Mouse (Mus musculus) liver, embryonic 12.5 days (tissue): ENCODE data around the gene Olfr1028. TPM values are rescaled to one million over a fixed set of nuclear protein-coding genes. Genes with fewer than 3 reads are reported as not detected.

Source experiments
- ATAC-seq: fragments of 200-750 bp; cut with Nextera tagmentation; 2 replicates; pipeline ENCODE4 v1.8.0; 2017; ENCODE audit warnings: moderate number of reproducible peaks, mild to moderate bottlenecking, moderate library complexity
- H3K27ac ChIP-seq: fragments of 300-500 bp; sonication (generic); 2 replicates; pipeline ENCODE4 v1.5.1; 2016; ENCODE audit warnings: mild to moderate bottlenecking
- H3K27me3 ChIP-seq: fragments of 300-500 bp; sonication (generic); replicated peaks from 2 replicates; pipeline ENCODE4 v1.6.1; 2016; ENCODE audit warnings: mild to moderate bottlenecking, moderate library complexity
- H3K36me3 ChIP-seq: fragments of 300-500 bp; sonication (generic); 2 replicates; pipeline ENCODE4 v1.6.1; 2016; ENCODE audit warnings: mild to moderate bottlenecking, moderate library complexity
- H3K4me1 ChIP-seq: fragments of 300-500 bp; sonication (generic); 2 replicates; pipeline ENCODE4 v1.6.1; 2016
- H3K4me2 ChIP-seq: fragments of 300-500 bp; sonication (generic); 2 replicates; pipeline ENCODE4 v1.6.1; 2016; ENCODE audit warnings: mild to moderate bottlenecking, moderate library complexity
- H3K4me3 ChIP-seq: fragments of 300-500 bp; sonication (generic); 2 replicates; pipeline ENCODE4 v1.5.1; 2016; ENCODE audit warnings: mild to moderate bottlenecking, moderate library complexity
- H3K9ac ChIP-seq: fragments of 300-500 bp; sonication (generic); 2 replicates; pipeline ENCODE4 v1.6.1; 2016; ENCODE audit warnings: mild to moderate bottlenecking, moderate library complexity
- H3K9me3 ChIP-seq: fragments of 300-500 bp; sonication (generic); replicated peaks from 2 replicates; pipeline ENCODE4 v1.6.1; 2016; ENCODE audit warnings: mild to moderate bottlenecking, moderate library complexity
- WGBS: fragments of 180-500 bp; shearing (Covaris S2); methylation state at CpG from one replicate; pipeline ENCODE4 v1.1.7; 2016; ENCODE audit not compliant: insufficient replicate concordance; 5-methylcytosine and 5-hydroxymethylcytosine counted together
- polyA plus RNA-seq: library from polyadenylated mRNA; unstranded; fragments of >200 nt; fragmentation: Nextera tagmentation; extraction: Ambion mirVana; gene quantifications from 2 replicates; pipeline ENCODE4 v1.2.1, GENCODE M21; 2016

Olfr1028 gene
- not detected in 2 replicates for polyA plus RNA-seq

DNA sequence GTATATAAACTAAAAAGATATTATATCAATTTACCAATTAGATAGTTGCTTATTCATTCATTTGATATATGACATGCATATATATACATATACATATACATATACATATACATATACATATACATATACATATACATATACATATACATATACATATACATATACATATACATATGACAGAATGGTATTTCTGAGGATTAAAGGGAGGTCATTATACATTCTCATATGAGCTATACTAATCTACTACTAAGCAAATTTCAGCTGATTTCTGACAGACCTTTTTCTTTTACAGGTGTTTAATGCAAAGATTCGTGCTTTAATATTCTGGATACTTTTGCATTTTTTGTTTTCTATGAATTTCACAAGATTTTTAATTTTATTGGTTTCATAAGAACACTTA, at the start of gene Olfr1028:
Olfr1028 (plus strand) TSS at position 301 of the 400 bp plus-strand sequence.
- no peak for ATAC-seq
- Histone ChIP-seq H3K36me3 (no peaks in the 10 kb centered on the region), H3K4me2 (no peak within 1 kb of the TSS), H3K4me3 (no peak within 1 kb of the TSS), H3K9ac (no peak within 1 kb of the TSS), H3K27me3 (no peaks in the 10 kb centered on the region), H3K9me3 (no peaks in the 10 kb centered on the region), H3K27ac (no peak within 1 kb of the TSS), H3K4me1 (no peaks in the 10 kb centered on the region)
- 38% methylated on average over 1 of the region's 1 CpGs for WGBS

DNA sequence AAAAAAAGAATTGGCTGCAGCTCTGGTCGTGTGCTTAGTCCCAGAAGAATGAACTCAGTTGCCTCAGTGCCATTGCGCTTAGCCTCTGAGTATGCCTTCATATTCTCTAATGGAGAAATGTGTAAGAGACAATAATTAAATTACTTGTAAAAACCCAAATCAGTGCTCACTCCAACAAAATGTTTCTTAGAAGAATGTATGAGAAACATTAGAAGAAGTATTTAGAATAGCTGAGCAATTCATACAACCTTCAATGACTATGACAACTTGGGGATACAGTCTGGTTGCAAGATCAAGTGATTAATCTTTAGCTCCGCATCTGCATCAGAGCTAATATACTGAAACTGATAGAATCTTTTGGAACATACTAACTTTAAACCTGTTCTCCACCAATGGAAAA, 45.3 kb upstream of the Olfr1028 start, which contains the start of gene Olfr1024:
Olfr1024 (minus strand) TSS at position 101 of the 400 bp plus-strand sequence.
- Histone ChIP-seq H3K9me3 (no peaks in the 10 kb centered on the region), H3K36me3 (no peaks in the 10 kb centered on the region), H3K4me1 (no peaks in the 10 kb centered on the region), H3K4me3 (no peak within 1 kb of the TSS), H3K9ac (no peak within 1 kb of the TSS), H3K4me2 (no peak within 1 kb of the TSS), H3K27ac (no peak within 1 kb of the TSS), H3K27me3 (no peaks in the 10 kb centered on the region)
- 69% methylated on average over 3 of the region's 3 CpGs for WGBS
- ATAC-seq: no peak

DNA sequence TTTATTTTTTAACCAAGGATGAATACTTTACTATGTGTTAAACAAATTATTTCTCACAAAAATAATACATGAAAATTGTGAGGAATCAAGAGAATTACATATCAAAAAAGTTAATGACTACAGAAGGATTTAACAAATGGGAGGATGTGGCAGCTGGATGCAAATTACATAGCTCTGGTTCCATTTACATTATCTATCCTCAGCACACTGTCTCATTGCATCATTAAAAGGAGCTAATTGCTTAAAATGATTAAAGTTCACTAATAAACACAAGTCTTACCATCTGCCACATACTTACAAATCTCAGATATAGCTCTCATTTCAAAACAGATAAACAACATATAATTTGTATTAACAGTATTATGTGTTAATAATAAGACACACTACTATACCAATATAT, 37.0 kb upstream of the Olfr1028 start:
- H3K36me3 ChIP-seq: no peaks in the 10 kb centered on the region
- H3K4me2 ChIP-seq: no peak overlapping the region
- no peak overlapping the region for H3K9ac ChIP-seq
- H3K4me3 ChIP-seq: no peak overlapping the region
- no peaks in the 10 kb centered on the region for H3K4me1 ChIP-seq
- H3K27me3 ChIP-seq: no peaks in the 10 kb centered on the region
- no peak overlapping the region for H3K27ac ChIP-seq
- ATAC-seq: no peak
- H3K9me3 ChIP-seq: no peaks in the 10 kb centered on the region

DNA sequence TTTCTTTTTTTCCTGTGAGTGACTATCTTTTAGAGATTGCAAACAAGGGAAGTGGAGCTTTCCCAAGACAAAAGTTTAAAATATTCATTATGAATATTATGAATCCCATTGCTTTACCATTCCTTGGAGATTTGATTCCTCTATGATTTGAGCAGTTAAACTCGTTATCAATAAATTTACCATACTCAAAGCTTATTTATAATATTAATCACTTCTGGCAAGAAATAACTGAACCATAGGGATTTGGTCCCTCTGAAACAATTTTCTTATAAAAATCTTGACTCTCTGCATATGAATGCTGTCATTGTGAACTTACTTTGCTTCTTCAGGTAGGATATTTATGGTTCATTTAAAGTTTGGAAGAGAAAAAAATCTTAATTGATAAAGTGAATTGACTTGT, 35.3 kb upstream of the Olfr1028 start, which contains the start of gene Olfr1025-ps1:
Olfr1025-ps1 (plus strand) TSS at position 301 of the 400 bp plus-strand sequence.
- no peak for ATAC-seq

DNA sequence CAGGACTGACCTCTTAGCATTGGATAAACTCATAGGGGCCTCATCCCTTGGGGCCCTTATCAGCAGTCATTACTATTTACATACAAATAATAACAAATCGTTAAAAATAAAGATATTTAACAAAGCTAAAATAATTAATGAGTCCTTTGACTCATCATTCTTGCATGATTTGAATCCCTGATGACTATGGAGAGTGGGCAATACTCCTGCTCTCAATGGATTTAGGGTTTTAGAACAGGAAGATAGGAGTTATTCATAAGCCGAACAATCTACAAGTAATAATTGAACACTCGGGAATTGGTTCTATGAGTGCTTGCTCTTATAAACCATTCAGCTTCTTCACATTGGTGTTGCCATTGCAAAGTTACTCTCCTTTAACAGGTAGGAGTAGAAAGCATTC, 29.0 kb upstream of the Olfr1028 start, which contains the start of gene Olfr1026:
Olfr1026 (plus strand) TSS at position 301 of the 400 bp plus-strand sequence.
- H3K9me3 ChIP-seq: no peaks in the 10 kb centered on the region
- H3K4me3 ChIP-seq: no peak within 1 kb of the TSS
- H3K4me1 ChIP-seq: no peaks in the 10 kb centered on the region
- no peak within 1 kb of the TSS for H3K4me2 ChIP-seq
- WGBS: 74% methylated on average over 3 of the region's 3 CpGs
- H3K9ac ChIP-seq: no peak within 1 kb of the TSS
- no peaks in the 10 kb centered on the region for H3K27me3 ChIP-seq
- H3K27ac ChIP-seq: no peak within 1 kb of the TSS
- H3K36me3 ChIP-seq: no peaks in the 10 kb centered on the region
- ATAC-seq: no peak

More for the DNA sequence above, 35.3 kb upstream of the Olfr1028 start, which contains the start of gene Olfr1025-ps1:
- Histone ChIP-seq H3K4me3 (no peak within 1 kb of the TSS), H3K4me2 (no peak within 1 kb of the TSS), H3K4me1 (no peaks in the 10 kb centered on the region), H3K36me3 (no peaks in the 10 kb centered on the region), H3K27me3 (no peaks in the 10 kb centered on the region), H3K9me3 (no peaks in the 10 kb centered on the region), H3K9ac (no peak within 1 kb of the TSS), H3K27ac (no peak within 1 kb of the TSS)
- 21% methylated on average over 1 of the region's 1 CpGs for WGBS

DNA sequence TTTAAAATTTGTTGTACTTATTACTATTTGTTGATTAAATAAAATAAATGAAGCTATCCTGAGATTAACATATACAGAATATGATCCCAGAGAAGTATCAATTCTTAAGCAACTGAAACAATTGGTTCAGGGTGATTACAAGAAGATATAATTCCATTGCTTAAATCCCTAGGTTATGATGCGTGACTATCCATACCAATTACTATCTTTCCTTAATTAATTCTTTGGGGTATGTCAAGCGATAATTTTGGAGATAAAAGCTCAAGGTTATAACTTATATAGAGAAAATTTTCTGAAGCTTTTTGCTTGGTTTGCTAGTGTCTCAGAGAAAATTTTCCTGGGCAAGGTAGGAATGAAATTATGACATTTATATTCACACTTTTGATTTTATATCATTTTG, 23.4 kb downstream of the Olfr1028 start, which contains the start of gene Olfr1029:
Olfr1029 (plus strand) TSS at position 301 of the 400 bp plus-strand sequence.
- WGBS: 68% methylated on average over 2 of the region's 2 CpGs
- ATAC-seq: no peak
- no peaks in the 10 kb centered on the region for H3K36me3 ChIP-seq
- no peaks in the 10 kb centered on the region for H3K4me1 ChIP-seq
- H3K4me2 ChIP-seq: no peak within 1 kb of the TSS
- no peak within 1 kb of the TSS for H3K27ac ChIP-seq
- no peak within 1 kb of the TSS for H3K9ac ChIP-seq
- H3K4me3 ChIP-seq: no peak within 1 kb of the TSS
- H3K27me3 ChIP-seq: no peaks in the 10 kb centered on the region
- no peaks in the 10 kb centered on the region for H3K9me3 ChIP-seq

DNA sequence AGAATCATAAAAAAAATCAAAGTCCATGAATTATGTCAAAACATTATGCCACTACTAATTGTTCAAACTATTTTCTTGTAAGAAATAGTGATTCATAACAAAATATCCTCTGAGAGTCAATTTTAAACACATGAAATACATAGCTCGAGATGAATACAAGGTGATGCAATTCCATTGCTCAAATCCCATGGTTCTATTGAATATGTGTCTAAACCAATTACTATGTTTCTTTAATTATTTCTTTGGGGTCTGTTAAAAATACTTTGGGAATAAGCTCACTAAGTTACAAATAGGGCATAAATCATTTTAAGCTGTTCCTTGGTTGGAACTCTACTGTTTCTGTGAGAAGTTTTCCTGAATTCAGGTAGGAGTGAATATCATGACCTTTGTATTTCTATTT, 28.7 kb downstream of the Olfr1028 start, which contains the start of gene Olfr1030:
Olfr1030 (plus strand) TSS at position 301 of the 400 bp plus-strand sequence.
- Histone ChIP-seq H3K27me3 (no peaks in the 10 kb centered on the region), H3K27ac (no peak within 1 kb of the TSS), H3K4me3 (no peak within 1 kb of the TSS), H3K9me3 (no peaks in the 10 kb centered on the region), H3K9ac (no peak within 1 kb of the TSS), H3K36me3 (no peaks in the 10 kb centered on the region), H3K4me2 (no peak within 1 kb of the TSS), H3K4me1 (no peaks in the 10 kb centered on the region)
- 47% methylated on average over 1 of the region's 1 CpGs for WGBS
- ATAC-seq: no peak

DNA sequence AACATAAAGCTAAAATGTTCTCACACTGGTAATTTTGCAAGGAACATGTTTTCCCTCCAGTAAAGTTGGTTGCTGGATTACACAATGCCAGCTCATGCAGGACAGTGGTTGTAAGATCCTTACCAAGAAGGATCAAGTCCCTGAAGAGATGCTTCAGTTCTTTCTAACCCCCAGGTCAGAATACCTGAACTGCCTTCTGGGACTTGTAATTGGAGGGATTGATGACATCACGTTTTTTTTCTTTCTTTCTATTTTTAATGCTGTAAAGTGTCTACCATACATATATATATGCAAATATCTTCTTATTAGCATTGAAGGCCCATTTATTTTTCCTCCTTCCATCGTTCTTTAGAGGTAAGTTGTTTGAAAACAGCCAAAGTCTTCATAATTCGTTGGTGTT, 39.8 kb downstream of the Olfr1028 start, which contains the start of gene Olfr1031:
Olfr1031 (plus strand) TSS at position 301 of the 400 bp plus-strand sequence.
- Histone ChIP-seq H3K36me3 (no peaks in the 10 kb centered on the region), H3K27me3 (no peaks in the 10 kb centered on the region), H3K9me3 (no peaks in the 10 kb centered on the region), H3K9ac (no peak within 1 kb of the TSS), H3K27ac (no peak within 1 kb of the TSS), H3K4me3 (no peak within 1 kb of the TSS), H3K4me2 (no peak within 1 kb of the TSS), H3K4me1 (no peaks in the 10 kb centered on the region)
- ATAC-seq: no peak
- 30% methylated on average over 3 of the region's 3 CpGs for WGBS

Other genes with a start within 250 kb of the Olfr1028 start
- not detected in 2 replicates for gene Olfr1009, start 235.0 kb upstream of the Olfr1028 start, polyA plus RNA-seq
- gene Olfr1012, start 187.7 kb upstream of the Olfr1028 start, polyA plus RNA-seq: not detected in 2 replicates
- not detected in 2 replicates for gene Olfr1013, start 183.3 kb upstream of the Olfr1028 start, polyA plus RNA-seq
- not detected in 2 replicates for gene Olfr1014, start 177.7 kb upstream of the Olfr1028 start, polyA plus RNA-seq
- gene Olfr1015, start 168.4 kb upstream of the Olfr1028 start, polyA plus RNA-seq: not detected in 2 replicates
- gene Olfr1016, start 147.9 kb upstream of the Olfr1028 start, polyA plus RNA-seq: not detected in 2 replicates
- not detected in 2 replicates for gene Olfr1018, start 132.0 kb upstream of the Olfr1028 start, polyA plus RNA-seq
- not detected in 2 replicates for gene Olfr1019, start 105.0 kb upstream of the Olfr1028 start, polyA plus RNA-seq
- not detected in 2 replicates for gene Olfr1020, start 103.4 kb upstream of the Olfr1028 start, polyA plus RNA-seq
- not detected in 2 replicates for gene Olfr1022, start 81.8 kb upstream of the Olfr1028 start, polyA plus RNA-seq
- gene Olfr1023, start 64.8 kb upstream of the Olfr1028 start, polyA plus RNA-seq: not detected in 2 replicates
- gene Olfr1024, start 45.4 kb upstream of the Olfr1028 start, polyA plus RNA-seq: not detected in 2 replicates
- gene Olfr1025-ps1, start 35.2 kb upstream of the Olfr1028 start, polyA plus RNA-seq: not detected in 2 replicates
- not detected in 2 replicates for gene Olfr1026, start 28.9 kb upstream of the Olfr1028 start, polyA plus RNA-seq
- not detected in 2 replicates for gene Olfr1029, start 23.5 kb downstream of the Olfr1028 start, polyA plus RNA-seq
- gene Olfr1030, start 28.8 kb downstream of the Olfr1028 start, polyA plus RNA-seq: not detected in 2 replicates
- gene Olfr1031, start 39.9 kb downstream of the Olfr1028 start, polyA plus RNA-seq: not detected in 2 replicates
- gene Olfr1032, start 55.1 kb downstream of the Olfr1028 start, polyA plus RNA-seq: not detected in 2 replicates
- 0.07 and 0.51 TPM in 2 replicates for gene Olfr1033, start 70.2 kb downstream of the Olfr1028 start, polyA plus RNA-seq
- not detected in 2 replicates for gene Olfr1034, start 95.4 kb downstream of the Olfr1028 start, polyA plus RNA-seq
- gene Olfr1036, start 123.6 kb downstream of the Olfr1028 start, polyA plus RNA-seq: not detected in 2 replicates
- gene Olfr1037, start 136.9 kb downstream of the Olfr1028 start, polyA plus RNA-seq: not detected in 2 replicates
- not detected in 2 replicates for gene Olfr1039, start 185.5 kb downstream of the Olfr1028 start, polyA plus RNA-seq
- not detected in 2 replicates for gene Olfr1040, start 196.3 kb downstream of the Olfr1028 start, polyA plus RNA-seq
- gene Olfr1042, start 211.4 kb downstream of the Olfr1028 start, polyA plus RNA-seq: not detected in 2 replicates
- gene Olfr1043, start 217.1 kb downstream of the Olfr1028 start, polyA plus RNA-seq: not detected in 2 replicates
- not detected in 2 replicates for gene Olfr1044, start 227.4 kb downstream of the Olfr1028 start, polyA plus RNA-seq
- not detected in 2 replicates for gene Olfr52, start 235.2 kb downstream of the Olfr1028 start, polyA plus RNA-seq